Mouse (Mus musculus): ENCODE measurements at regions not wholly inside any gene's neighbourhood (a gene's known extent, or its start where the extent isn't known, plus 50 kb on each side); places are given as distances from the start of the nearest gene placed in this dataset.

- TF ChIP-seq CTCF (IDR thresholded peaks at IDR 0.05; ENCODE audit: extremely low read depth, insufficient read depth, low read length) (no peak), POLR2A (IDR thresholded peaks at IDR 0.05; ENCODE audit: extremely low read depth, insufficient read depth, low read length) (no peak)
These were observed 268.4 kb upstream of the Tsc22d2 start for GRCm38 (mm10) chr3:58146108-58146507.
